8 mouse cellular contexts compared by ENCODE assay signal in genomic region chr3:96601251-96601787, GRCm38 (mm10). TPM values are rescaled to one million over a fixed set of nuclear protein-coding genes. Genes with fewer than 3 reads are reported as not detected.
DNase-seq lines count a peak whose midpoint lies in the region; ATAC-seq lines count a peak whose summit lies in the region.

No protein-coding gene starts in this region.

- peak; percentile 70 for ATAC-seq in kidney, embryonic 14.5 days (ENCODE audit: low FRiP score, low TSS enrichment)
- peak; percentile 55 for ATAC-seq in liver, embryonic 15.5 days (ENCODE audit: insufficient read depth)
- peak; percentile 62 for ATAC-seq in neural tube, embryonic 15.5 days (ENCODE audit: low FRiP score)

- WGBS in embryonic facial prominence, embryonic 10.5 days: under 1% methylated on average over 40 of the region's 40 CpGs
- whole genome bisulfite sequencing in heart, embryonic 10.5 days: under 1% methylated on average over 38 of the region's 40 CpGs
- under 1% methylated on average over 17 of the region's 40 CpGs for WGBS in kidney, embryonic 14.5 days
- WGBS in liver, embryonic 15.5 days (ENCODE audit: insufficient replicate concordance): 1% methylated on average over 38 of the region's 40 CpGs
- WGBS in neural tube, embryonic 15.5 days: 0% methylated on average over 18 of the region's 40 CpGs

- H3K9ac ChIP-seq in kidney, embryonic 14.5 days (ENCODE audit: low read depth, low read length): peak overlapping the region; percentile 81
- peak overlapping the region; percentile 52; the same call in 1 of the 2 replicates for H3K9ac ChIP-seq in liver, embryonic 15.5 days
- peak overlapping the region; percentile 94 for H3K9ac ChIP-seq in neural tube, embryonic 15.5 days (replicated peaks)

- peak overlapping the region; percentile 96 for H3K27ac ChIP-seq in embryonic facial prominence, embryonic 10.5 days (replicated peaks)
- peak overlapping the region; percentile 98 for H3K27ac ChIP-seq in heart, embryonic 10.5 days
- peak overlapping the region; percentile 88; the same call in 1 of the 2 replicates for H3K27ac ChIP-seq in kidney, embryonic 14.5 days (ENCODE audit: low read depth, low read length)
- peak overlapping the region; percentile 51; the same call in 1 of the 2 replicates for H3K27ac ChIP-seq in liver, embryonic 15.5 days (replicated peaks)
- H3K27ac ChIP-seq in neural tube, embryonic 15.5 days (replicated peaks): peak overlapping the region; percentile 96

- DNase-seq in 3T3-L1 (ENCODE audit: low read depth, low spot score) (peak; percentile 87), R1 (ENCODE audit: low read depth, low spot score) (peak; percentile 60)
- DNase-seq in embryonic facial prominence, embryonic 10.5 days (ENCODE audit: low spot score): peak; percentile 77
- peak; percentile 88 for DNase-seq in heart, embryonic 10.5 days (ENCODE audit: low spot score)
- no peak for DNase-seq in thymus, postnatal 4 days

- H3K9me3 ChIP-seq in embryonic facial prominence, embryonic 10.5 days: no peaks in the 10 kb centered on the region
- no peaks in the 10 kb centered on the region for H3K9me3 ChIP-seq in heart, embryonic 10.5 days
- no peaks in the 10 kb centered on the region for H3K9me3 ChIP-seq in kidney, embryonic 14.5 days (ENCODE audit: control insufficient read depth, low read length)
- H3K9me3 ChIP-seq in liver, embryonic 15.5 days (replicated peaks): no peaks in the 10 kb centered on the region
- no peaks in the 10 kb centered on the region for H3K9me3 ChIP-seq in neural tube, embryonic 15.5 days (replicated peaks)

- H3K4me2 ChIP-seq in kidney, embryonic 14.5 days (replicated peaks; ENCODE audit: low read depth, low read length): peak overlapping the region; percentile 86
- H3K4me2 ChIP-seq in liver, embryonic 15.5 days: peak overlapping the region; percentile 85
- H3K4me2 ChIP-seq in neural tube, embryonic 15.5 days: peak overlapping the region; percentile 74

- H3K4me3 ChIP-seq in embryonic facial prominence, embryonic 10.5 days: peak overlapping the region; percentile 95
- H3K4me3 ChIP-seq in heart, embryonic 10.5 days: peak overlapping the region; percentile 92
- peak overlapping the region; percentile 65 for H3K4me3 ChIP-seq in kidney, embryonic 14.5 days (ENCODE audit: low read length)
- peak overlapping the region; percentile 64 for H3K4me3 ChIP-seq in liver, embryonic 15.5 days (replicated peaks)
- peak overlapping the region; percentile 79 for H3K4me3 ChIP-seq in neural tube, embryonic 15.5 days (replicated peaks)

- H3K36me3 ChIP-seq in embryonic facial prominence, embryonic 10.5 days (replicated peaks): peaks cover 24% of the 10 kb centered on the region
- peaks cover 11% of the 10 kb centered on the region for H3K36me3 ChIP-seq in heart, embryonic 10.5 days
- H3K36me3 ChIP-seq in kidney, embryonic 14.5 days (ENCODE audit: control insufficient read depth, insufficient read depth, low read length): no peaks in the 10 kb centered on the region
- H3K36me3 ChIP-seq in liver, embryonic 15.5 days (replicated peaks): no peaks in the 10 kb centered on the region
- no peaks in the 10 kb centered on the region for H3K36me3 ChIP-seq in neural tube, embryonic 15.5 days

- H3K27me3 ChIP-seq in embryonic facial prominence, embryonic 10.5 days (replicated peaks; ENCODE audit: low read depth, poor library complexity, severe bottlenecking): peaks cover 36% of the 10 kb centered on the region
- H3K27me3 ChIP-seq in heart, embryonic 10.5 days (ENCODE audit: insufficient read depth, poor library complexity, severe bottlenecking): peaks cover 12% of the 10 kb centered on the region; the same call in 1 of the 2 replicates
- peaks cover 24% of the 10 kb centered on the region for H3K27me3 ChIP-seq in kidney, embryonic 14.5 days (ENCODE audit: control insufficient read depth, insufficient read depth, low read length)
- peaks cover 79% of the 10 kb centered on the region for H3K27me3 ChIP-seq in liver, embryonic 15.5 days
- no peaks in the 10 kb centered on the region for H3K27me3 ChIP-seq in neural tube, embryonic 15.5 days (replicated peaks)

- H3K4me1 ChIP-seq in embryonic facial prominence, embryonic 10.5 days: peaks cover 70% of the 10 kb centered on the region
- H3K4me1 ChIP-seq in heart, embryonic 10.5 days: peaks cover 47% of the 10 kb centered on the region
- peaks cover 30% of the 10 kb centered on the region for H3K4me1 ChIP-seq in kidney, embryonic 14.5 days (ENCODE audit: control insufficient read depth, insufficient read depth, low read length)
- peaks cover 41% of the 10 kb centered on the region for H3K4me1 ChIP-seq in liver, embryonic 15.5 days (replicated peaks)
- H3K4me1 ChIP-seq in neural tube, embryonic 15.5 days: peaks cover 89% of the 10 kb centered on the region

RNA-seq across cellular contexts. Expression of gene Lix1l, which starts 0.4 kb away (rescaled TPM):
- 5.2 and 5.6 TPM in 2 replicates for polyA plus RNA-seq in embryonic facial prominence, embryonic 10.5 days (2016; fragmentation: Nextera tagmentation; extraction: Ambion mirVana)
- 4.7 and 4.8 TPM in 2 replicates for polyA plus RNA-seq in heart, embryonic 10.5 days (2016; fragmentation: Nextera tagmentation; extraction: Ambion mirVana)
- polyA plus RNA-seq in kidney, embryonic 14.5 days (2014; fragmentation: Nextera tagmentation; extraction: Ambion mirVana): 5.8 and 7.0 TPM in 2 replicates
- polyA plus RNA-seq in liver, embryonic 15.5 days (2015; fragmentation: Nextera tagmentation; extraction: Ambion mirVana): 0.47 and 0.64 TPM in 2 replicates
- polyA plus RNA-seq in neural tube, embryonic 15.5 days (2015; fragmentation: Nextera tagmentation; extraction: Ambion mirVana): 5.6 and 6.3 TPM in 2 replicates

RNA-seq across cellular contexts. Expression of gene Ankrd34a, which starts 4.9 kb away (rescaled TPM):
- polyA plus RNA-seq in embryonic facial prominence, embryonic 10.5 days (2016; fragmentation: Nextera tagmentation; extraction: Ambion mirVana): 0.66 and 0.99 TPM in 2 replicates
- polyA plus RNA-seq in heart, embryonic 10.5 days (2016; fragmentation: Nextera tagmentation; extraction: Ambion mirVana): 6.8 and 10.4 TPM in 2 replicates
- polyA plus RNA-seq in kidney, embryonic 14.5 days (2014; fragmentation: Nextera tagmentation; extraction: Ambion mirVana): 1.8 and 2.4 TPM in 2 replicates
- 0.12 and 0.15 TPM in 2 replicates for polyA plus RNA-seq in liver, embryonic 15.5 days (2015; fragmentation: Nextera tagmentation; extraction: Ambion mirVana)
- 18.6 and 21.0 TPM in 2 replicates for polyA plus RNA-seq in neural tube, embryonic 15.5 days (2015; fragmentation: Nextera tagmentation; extraction: Ambion mirVana)

RNA-seq across cellular contexts. Expression of gene Polr3gl, which starts 7.3 kb away (rescaled TPM):
- polyA plus RNA-seq in embryonic facial prominence, embryonic 10.5 days (2016; fragmentation: Nextera tagmentation; extraction: Ambion mirVana): 30.0 and 33.1 TPM in 2 replicates
- 37.1 and 37.2 TPM in 2 replicates for polyA plus RNA-seq in heart, embryonic 10.5 days (2016; fragmentation: Nextera tagmentation; extraction: Ambion mirVana)
- 18.0 and 22.3 TPM in 2 replicates for polyA plus RNA-seq in kidney, embryonic 14.5 days (2014; fragmentation: Nextera tagmentation; extraction: Ambion mirVana)
- 10.9 and 11.7 TPM in 2 replicates for polyA plus RNA-seq in liver, embryonic 15.5 days (2015; fragmentation: Nextera tagmentation; extraction: Ambion mirVana)
- 35.2 and 35.8 TPM in 2 replicates for polyA plus RNA-seq in neural tube, embryonic 15.5 days (2015; fragmentation: Nextera tagmentation; extraction: Ambion mirVana)

RNA-seq across cellular contexts. Expression of gene Gm16253, which starts 24.5 kb away (rescaled TPM):
- polyA plus RNA-seq in embryonic facial prominence, embryonic 10.5 days (2016; fragmentation: Nextera tagmentation; extraction: Ambion mirVana): 1.6 and 1.9 TPM in 2 replicates
- polyA plus RNA-seq in heart, embryonic 10.5 days (2016; fragmentation: Nextera tagmentation; extraction: Ambion mirVana): 0.88 and 2.8 TPM in 2 replicates
- 0.72 and 1.3 TPM in 2 replicates for polyA plus RNA-seq in kidney, embryonic 14.5 days (2014; fragmentation: Nextera tagmentation; extraction: Ambion mirVana)
- 0.17 and 0.23 TPM in 2 replicates for polyA plus RNA-seq in liver, embryonic 15.5 days (2015; fragmentation: Nextera tagmentation; extraction: Ambion mirVana)
- 1.8 TPM in 2 replicates for polyA plus RNA-seq in neural tube, embryonic 15.5 days (2015; fragmentation: Nextera tagmentation; extraction: Ambion mirVana)

RNA-seq across cellular contexts. Expression of gene Rbm8a, which starts 28.4 kb away (rescaled TPM):
- polyA plus RNA-seq in embryonic facial prominence, embryonic 10.5 days (2016; fragmentation: Nextera tagmentation; extraction: Ambion mirVana): 242 and 244 TPM in 2 replicates
- 112 and 150 TPM in 2 replicates for polyA plus RNA-seq in heart, embryonic 10.5 days (2016; fragmentation: Nextera tagmentation; extraction: Ambion mirVana)
- 167 and 236 TPM in 2 replicates for polyA plus RNA-seq in kidney, embryonic 14.5 days (2014; fragmentation: Nextera tagmentation; extraction: Ambion mirVana)
- polyA plus RNA-seq in liver, embryonic 15.5 days (2015; fragmentation: Nextera tagmentation; extraction: Ambion mirVana): 50.9 and 51.1 TPM in 2 replicates
- 108 and 109 TPM in 2 replicates for polyA plus RNA-seq in neural tube, embryonic 15.5 days (2015; fragmentation: Nextera tagmentation; extraction: Ambion mirVana)
